Mouse (Mus musculus) thymus, adult 2 months (tissue): ENCODE data around the gene Apoc2. TPM values are rescaled to one million over a fixed set of nuclear protein-coding genes. Genes with fewer than 3 reads are reported as not detected.

ENCODE experiments used
- DNase-seq: peaks from one replicate; pipeline ENCODE4 v3.0.0; 2021
- H3K27ac ChIP-seq: fragments of 200-500 bp; 2 replicates; pipeline ENCODE4 v1.5.1; 2012; ENCODE audit warnings: low read length, control low read depth; ENCODE audit not compliant: control insufficient read depth, insufficient read depth
- H3K27me3 ChIP-seq: fragments of 200-500 bp; 2 replicates; pipeline ENCODE4 v1.6.1; 2012; ENCODE audit warnings: mild to moderate bottlenecking, low read length, moderate library complexity, mixed read lengths; ENCODE audit not compliant: control insufficient read depth, insufficient read depth
- H3K36me3 ChIP-seq: fragments of 200-500 bp; 2 replicates; pipeline ENCODE4 v1.6.1; 2012; ENCODE audit warnings: mild to moderate bottlenecking, low read length, moderate library complexity; ENCODE audit not compliant: control insufficient read depth, insufficient read depth
- H3K4me1 ChIP-seq: fragments of 200-500 bp; replicated peaks from 2 replicates; pipeline ENCODE4 v1.6.1; 2012; ENCODE audit warnings: low read length; ENCODE audit not compliant: control insufficient read depth, insufficient read depth
- H3K4me3 ChIP-seq: fragments of 200-500 bp; 2 replicates; pipeline ENCODE4 v1.5.1; 2012; ENCODE audit warnings: mild to moderate bottlenecking, low read length, control low read depth, moderate library complexity; ENCODE audit not compliant: control insufficient read depth, insufficient read depth
- CTCF ChIP-seq: fragments of 200-500 bp; IDR thresholded peaks from 2 replicates; pipeline ENCODE4 v1.5.1; 2012; ENCODE audit warnings: mild to moderate bottlenecking, control low read depth, low read length, moderate library complexity, borderline replicate concordance; ENCODE audit not compliant: control insufficient read depth, poor library complexity, insufficient read depth; ENCODE audit errors: extremely low read depth
- POLR2A ChIP-seq: fragments of 200-500 bp; IDR thresholded peaks from 2 replicates; pipeline ENCODE4 v1.6.1; 2012; ENCODE audit warnings: mild to moderate bottlenecking, low read length, control low read depth, moderate library complexity; ENCODE audit not compliant: control insufficient read depth, poor library complexity, insufficient read depth; ENCODE audit errors: extremely low read depth
- WGBS: fragments of 180-500 bp; shearing (Covaris S2); methylation state at CpG from one replicate; pipeline ENCODE4 v1.1.7; 2018; 5-methylcytosine and 5-hydroxymethylcytosine counted together
- polyA plus RNA-seq: library from polyadenylated mRNA; depleted of rRNA; stranded (reverse); fragments of >200 nt; gene quantifications from 2 replicates; pipeline ENCODE4 v1.2.3, GENCODE M21; 2012

Apoc2 gene
- polyA plus RNA-seq, 1 experiment, result 6.7 TPM

DNA sequence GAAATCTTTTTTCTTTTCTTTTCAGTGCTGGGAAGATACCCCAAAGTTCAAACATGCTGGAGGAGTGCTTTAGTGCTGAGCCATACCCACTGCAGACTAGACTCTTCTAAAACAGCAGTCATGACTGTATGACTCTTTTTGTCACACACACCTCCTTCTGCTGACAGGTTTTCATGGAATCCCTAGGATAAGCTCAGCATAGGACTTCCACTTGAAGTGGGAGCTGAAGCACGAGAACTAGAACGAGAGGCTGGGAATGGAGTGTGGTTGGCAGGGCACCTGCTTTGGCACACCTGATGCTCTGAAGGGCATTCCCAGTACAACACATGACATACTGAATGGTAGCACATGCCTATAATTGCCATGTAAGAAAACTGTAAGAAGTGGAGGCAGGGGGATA lies 25.1 kb downstream of the Apoc2 start:
- TF ChIP-seq POLR2A (no peak), CTCF (no peak)
- no peak for DNase-seq
- Histone ChIP-seq H3K27ac (no peak overlapping the region), H3K4me1 (no peaks in the 10 kb centered on the region), H3K36me3 (peaks cover 34% of the 10 kb centered on the region), H3K4me3 (no peak overlapping the region), H3K27me3 (no peaks in the 10 kb centered on the region)
- WGBS, result 97% methylated on average over 2 of the region's 2 CpGs

DNA sequence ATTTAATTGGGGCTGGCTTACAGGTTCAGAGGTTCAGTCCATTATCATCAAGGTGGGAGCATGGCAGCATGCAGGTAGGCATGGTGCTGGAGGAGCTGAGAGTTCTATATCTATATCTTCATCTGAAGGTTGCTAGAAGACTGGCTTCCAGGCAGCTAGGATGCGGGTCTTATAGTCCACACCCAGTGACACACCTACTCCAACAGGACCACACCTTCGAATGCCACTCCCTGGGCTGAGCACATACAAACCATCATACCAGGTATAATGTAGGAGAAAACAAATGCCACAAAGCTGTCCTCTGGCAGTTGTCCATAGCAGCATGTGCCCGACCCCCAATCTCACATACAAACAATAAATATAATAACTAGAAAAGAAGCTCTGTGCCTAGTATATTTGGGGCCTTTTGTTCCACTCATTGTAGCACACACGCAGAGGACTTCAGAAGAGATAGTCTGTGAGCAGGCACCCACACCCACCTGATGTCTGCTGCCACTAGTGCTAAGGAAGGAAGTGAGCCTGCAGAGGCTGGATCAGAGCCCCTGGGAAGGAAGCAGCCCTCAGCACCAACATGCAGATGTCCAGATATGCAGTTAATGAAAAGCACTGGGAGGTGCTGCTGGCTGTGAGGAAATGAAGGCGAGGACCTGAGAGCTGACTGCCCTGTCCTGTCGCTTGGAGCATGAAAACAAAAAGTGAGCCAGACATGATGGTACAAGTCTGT lies 26.5 kb downstream of the Apoc2 start:
- TF ChIP-seq POLR2A (no peak), CTCF (no peak)
- H3K27ac ChIP-seq, result no peak overlapping the region
- no peak for DNase-seq
- H3K4me3 ChIP-seq, result no peak overlapping the region
- no peaks in the 10 kb centered on the region for H3K27me3 ChIP-seq
- no peaks in the 10 kb centered on the region for H3K4me1 ChIP-seq
- peaks cover 38% of the 10 kb centered on the region for H3K36me3 ChIP-seq
- WGBS, result 68% methylated on average over 6 of the region's 6 CpGs

DNA sequence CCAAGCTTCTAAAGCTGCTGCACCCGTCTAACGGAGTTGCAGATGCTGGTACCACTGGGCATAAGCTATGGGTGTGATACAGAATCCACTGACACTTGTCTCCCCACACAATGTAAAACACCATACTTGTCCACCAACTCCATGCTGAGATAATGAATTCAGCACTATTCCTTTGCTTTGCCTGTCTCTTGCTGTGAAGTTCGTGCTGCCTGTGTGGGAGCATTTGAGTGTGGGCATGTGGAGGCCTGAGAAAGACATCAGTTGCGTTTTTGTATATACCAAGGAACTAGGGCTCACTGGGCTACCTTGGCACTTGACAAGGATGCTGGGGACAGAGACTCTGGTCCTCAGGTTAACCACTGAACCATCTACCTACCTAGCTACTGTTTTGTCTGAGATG lies 36.5 kb downstream of the Apoc2 start:
- WGBS, result 95% methylated on average over 4 of the region's 4 CpGs
- no peak for TF ChIP-seq CTCF
- TF ChIP-seq POLR2A, result no peak

DNA sequence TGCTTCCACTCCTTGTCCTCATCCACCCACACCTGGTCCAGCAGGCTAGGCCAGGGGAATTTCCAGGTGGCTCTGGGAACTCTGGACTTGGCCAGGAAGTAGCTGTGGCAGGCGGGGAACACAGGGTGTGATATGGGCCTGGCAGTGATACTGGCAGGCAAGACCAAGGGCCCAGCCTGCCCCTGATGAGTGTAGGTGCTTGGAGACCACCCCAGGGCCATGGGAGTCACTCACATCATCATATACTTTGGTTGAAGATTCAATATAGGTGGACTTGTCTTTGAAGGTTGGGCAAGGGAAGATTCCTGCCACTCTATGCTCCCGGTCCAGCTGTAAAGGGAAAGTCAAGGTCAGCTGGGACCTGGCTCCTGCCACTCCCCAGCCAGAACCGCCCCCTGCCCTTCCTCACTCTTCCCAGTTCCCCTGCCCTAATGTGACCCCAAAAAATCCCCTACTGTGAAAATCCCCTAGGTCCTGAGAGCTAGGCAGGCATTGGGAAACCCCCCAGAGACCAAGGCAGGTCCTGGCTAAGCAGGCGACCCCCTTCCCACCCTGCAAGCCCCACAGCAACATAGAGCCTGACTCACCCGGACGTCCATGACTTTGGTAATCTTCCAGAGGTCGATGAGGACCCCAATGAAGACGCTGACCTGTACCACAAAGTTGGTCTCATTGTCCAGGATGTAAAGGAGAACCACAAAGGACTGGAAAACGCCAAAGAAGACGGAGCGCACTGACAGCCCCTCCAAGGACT lies 42.5 kb downstream of the Apoc2 start:
- TF ChIP-seq POLR2A (no peak), CTCF (no peak)
- WGBS, result 90% methylated on average over 11 of the region's 11 CpGs
- Histone ChIP-seq H3K27me3 (no peaks in the 10 kb centered on the region), H3K4me3 (no peak overlapping the region), H3K4me1 (no peaks in the 10 kb centered on the region), H3K36me3 (peaks cover 56% of the 10 kb centered on the region), H3K27ac (no peak overlapping the region)
- DNase-seq, result no peak

More for the DNA sequence above, 36.5 kb downstream of the Apoc2 start:
- Histone ChIP-seq H3K27me3 (no peaks in the 10 kb centered on the region), H3K4me1 (no peaks in the 10 kb centered on the region), H3K36me3 (peaks cover 90% of the 10 kb centered on the region), H3K4me3 (no peak overlapping the region), H3K27ac (no peak overlapping the region)
- no peak for DNase-seq

DNA sequence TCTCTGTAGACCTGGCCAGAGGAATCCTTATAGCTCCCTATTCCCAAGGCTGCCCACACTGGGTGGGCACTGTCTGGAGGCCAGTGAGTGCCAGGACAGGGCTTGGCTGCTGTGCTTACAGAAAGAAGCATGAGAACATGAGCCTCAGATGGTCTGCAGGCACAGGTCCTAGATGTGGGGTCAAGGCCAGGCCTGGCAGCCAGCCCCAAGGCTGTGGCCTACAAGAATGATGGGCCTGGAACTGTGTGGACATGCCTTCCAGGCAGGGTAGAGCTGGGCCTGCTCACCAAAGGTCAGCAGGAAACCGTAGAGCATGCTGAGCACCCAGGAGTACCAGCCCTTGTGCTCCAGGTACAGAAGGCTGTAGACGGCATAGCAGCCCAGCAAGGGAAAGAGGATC lies 43.1 kb downstream of the Apoc2 start:
- 93% methylated on average over 2 of the region's 2 CpGs for WGBS
- DNase-seq, result no peak

DNA sequence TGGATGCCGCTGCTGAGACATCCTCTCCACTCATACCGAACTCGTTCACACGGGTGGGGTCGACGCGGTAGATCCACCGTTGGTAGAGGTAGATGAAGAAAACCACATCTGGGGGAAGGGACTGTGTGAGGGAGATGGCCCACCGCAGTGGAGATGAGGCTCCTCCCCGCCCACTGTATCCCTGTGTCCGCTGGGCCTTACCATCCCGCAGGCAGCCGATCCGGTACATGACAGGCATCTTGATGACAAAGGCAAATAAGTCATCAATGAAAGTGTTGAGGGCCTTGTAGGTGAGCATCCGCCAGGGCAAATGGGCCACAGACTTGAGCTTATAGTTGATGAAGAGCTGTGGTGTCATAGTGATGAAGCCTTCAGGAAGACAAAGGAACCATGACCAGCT lies 43.9 kb downstream of the Apoc2 start:
- H3K27me3 ChIP-seq, result no peaks in the 10 kb centered on the region
- TF ChIP-seq CTCF (no peak), POLR2A (no peak)
- no peak overlapping the region for H3K27ac ChIP-seq
- H3K36me3 ChIP-seq, result peaks cover 48% of the 10 kb centered on the region
- WGBS, result 69% methylated on average over 15 of the region's 15 CpGs
- peaks cover 4% of the 10 kb centered on the region for H3K4me1 ChIP-seq
- no peak overlapping the region for H3K4me3 ChIP-seq
- no peak for DNase-seq

More for the DNA sequence above, 43.1 kb downstream of the Apoc2 start:
- Histone ChIP-seq H3K27me3 (no peaks in the 10 kb centered on the region), H3K4me1 (peaks cover 2% of the 10 kb centered on the region), H3K36me3 (peaks cover 52% of the 10 kb centered on the region), H3K4me3 (no peak overlapping the region), H3K27ac (0 out of 2 replicates have a peak overlapping the region, but pooled peaks have one; percentile 5)
- no peak for TF ChIP-seq CTCF
- no peak for TF ChIP-seq POLR2A
